Mouse (Mus musculus): ENCODE measurements around the gene Blvrb.
A peak's percentile ranks its signal among the peaks of the same experiment; 100 is the strongest.
"Not testable (repeated sequence)": the region's sequence is repeated elsewhere in the genome, so short reads cannot be mapped to it uniquely, and the experiment has no call there.

The Blvrb gene

DNA sequence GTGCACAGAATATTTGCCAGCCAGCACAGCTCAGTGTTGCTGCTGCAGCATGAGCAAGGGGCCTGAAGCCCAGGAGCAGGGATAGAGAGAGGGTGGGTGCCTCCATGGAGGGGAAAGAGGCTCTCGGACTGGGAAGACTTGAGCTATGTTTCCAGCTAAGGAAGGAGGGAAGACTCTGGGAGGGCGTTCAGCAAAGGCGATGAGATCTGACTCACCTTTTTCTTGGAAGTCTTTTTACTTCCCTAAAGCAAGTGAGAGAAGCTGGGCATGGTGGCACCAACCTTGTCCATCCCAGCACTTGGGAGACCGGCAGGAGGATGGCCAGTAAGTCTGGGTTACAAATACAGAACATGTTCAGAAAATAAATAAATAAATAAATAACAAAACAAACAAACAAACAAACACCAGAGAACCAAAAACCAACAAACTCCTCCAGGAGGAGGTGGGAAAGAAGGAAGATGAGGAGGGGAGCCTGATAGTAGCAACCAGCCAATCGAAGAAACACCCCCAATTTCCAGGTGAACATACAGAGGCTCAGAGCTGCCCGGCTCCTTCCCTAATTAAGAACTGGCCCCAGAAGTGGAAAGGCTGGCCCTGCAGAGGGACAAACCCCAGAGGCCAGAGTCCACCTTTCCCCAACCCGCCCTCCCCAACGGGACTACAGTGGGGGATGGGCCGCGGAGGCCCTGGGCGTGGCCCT, 33.3 kb downstream of the Blvrb start:
- DNase-seq (ENCODE audit: low read depth, low spot score) = no peak

DNA sequence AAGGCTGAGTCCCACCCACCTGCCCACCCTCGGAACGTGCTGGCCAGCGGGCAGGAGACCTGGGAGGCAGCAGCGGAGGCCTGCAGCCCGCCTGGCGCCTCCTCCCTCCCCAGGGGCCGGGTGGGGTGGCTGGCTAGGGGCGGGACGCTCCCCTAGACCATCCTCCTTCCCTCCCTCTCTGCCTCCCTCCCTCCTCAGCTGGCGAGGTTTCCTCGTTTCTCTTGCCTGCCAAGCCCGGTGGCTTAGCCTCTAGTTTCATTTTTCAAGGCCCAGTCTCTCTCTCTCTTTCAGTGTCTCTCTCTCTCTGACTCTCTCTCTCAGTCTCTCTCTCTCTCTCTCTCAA, 33.8 kb downstream of the Blvrb start:
- peak; percentile 81 for DNase-seq (ENCODE audit: low read depth, low spot score)

DNA sequence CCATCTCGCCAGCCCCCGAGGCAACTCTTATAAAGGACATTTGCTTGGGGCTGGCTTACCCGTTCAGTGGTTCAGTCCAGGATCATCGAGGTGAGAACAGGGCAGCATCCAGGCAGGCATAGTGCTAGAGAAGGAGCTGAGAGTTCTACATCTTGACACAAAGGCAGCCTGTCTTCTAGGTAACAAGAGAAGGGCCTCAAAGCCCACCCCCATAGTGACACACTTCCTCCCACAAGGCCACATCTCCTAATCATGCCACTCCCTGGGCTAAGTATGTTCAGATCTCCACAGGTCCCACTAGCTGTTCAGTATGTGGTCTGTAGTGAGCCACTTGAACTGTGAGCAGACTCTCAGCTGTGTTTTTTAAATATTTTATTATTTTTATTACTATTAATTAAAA, 36.1 kb downstream of the Blvrb start:
- no peak for DNase-seq (ENCODE audit: low read depth, low spot score)

DNA sequence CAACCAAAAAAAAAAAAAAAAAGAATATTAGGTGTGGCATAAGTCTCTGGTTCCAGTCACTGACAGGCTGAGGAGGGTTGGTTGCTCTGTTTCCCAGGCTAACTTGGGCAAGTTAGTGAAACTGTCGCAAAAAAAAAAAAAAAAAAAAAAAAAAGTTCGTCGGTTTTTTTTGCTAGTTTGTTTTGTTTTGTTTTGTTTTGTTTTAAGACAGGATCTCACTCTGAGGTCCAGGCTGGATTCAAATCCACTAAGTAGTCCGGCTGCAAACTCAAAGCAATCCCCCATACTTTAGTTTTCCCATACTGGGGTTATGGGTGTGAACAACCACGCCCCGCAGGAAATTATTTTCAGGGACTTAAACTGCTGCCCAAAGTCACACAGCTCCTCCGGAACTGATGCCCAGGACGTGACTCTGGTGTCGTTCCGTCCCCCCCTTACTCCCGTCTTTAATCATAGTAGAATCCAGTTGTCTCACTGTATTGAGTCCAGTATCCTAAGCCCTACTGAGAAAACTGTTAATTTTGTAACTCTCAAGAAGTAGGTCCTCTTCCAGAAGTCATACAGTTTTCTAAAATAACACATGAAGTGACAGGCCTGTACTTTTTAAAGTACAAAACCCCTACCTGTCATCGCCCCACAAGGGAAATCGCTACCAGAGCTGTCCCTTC, 38.5 kb downstream of the Blvrb start:
- no peak for DNase-seq (ENCODE audit: low read depth, low spot score)

GRCm38 (mm10) chr7:27486770-27487697, 39.3 kb downstream of the Blvrb start, which contains the start of gene Sertad1:
Gene Sertad1, plus strand, starts transcription at chr7:27486910.
- DNase-seq (ENCODE audit: low read depth, low spot score) = peak; percentile 99

DNA sequence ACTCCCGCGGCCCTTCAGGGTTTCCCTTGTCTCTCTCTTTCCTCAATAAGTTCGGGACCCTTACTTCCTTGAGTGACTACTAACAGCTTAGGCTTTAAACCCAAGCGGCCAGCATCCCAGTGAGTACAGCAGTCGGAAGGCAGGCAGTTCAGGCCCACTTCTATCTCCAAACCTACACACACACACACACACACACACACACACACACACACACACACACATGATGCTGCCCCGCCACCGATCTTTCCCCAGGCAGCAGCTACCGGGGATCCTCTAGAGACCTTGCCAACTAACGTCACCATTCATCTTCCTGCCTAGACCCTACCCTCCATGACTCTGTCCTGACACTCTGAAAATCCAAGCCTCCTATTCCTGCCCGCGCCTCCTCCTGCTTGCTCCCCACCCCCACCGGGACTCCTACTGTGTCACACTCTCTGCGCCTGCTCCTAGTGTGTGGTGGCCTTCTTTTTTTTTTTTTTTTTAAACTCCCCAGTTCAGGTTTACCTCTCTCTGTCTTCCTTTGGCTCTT, 40.0 kb downstream of the Blvrb start:
- DNase-seq (ENCODE audit: low read depth, low spot score) = no peak

- DNase-seq (ENCODE audit: low read depth, low spot score) = no peak
Measured at GRCm38 (mm10) chr7:27489270-27489869, 41.6 kb downstream of the Blvrb start.

- no peak for DNase-seq (ENCODE audit: low read depth, low spot score)
Measured at GRCm38 (mm10) chr7:27490227-27490542, 42.4 kb downstream of the Blvrb start.

DNA sequence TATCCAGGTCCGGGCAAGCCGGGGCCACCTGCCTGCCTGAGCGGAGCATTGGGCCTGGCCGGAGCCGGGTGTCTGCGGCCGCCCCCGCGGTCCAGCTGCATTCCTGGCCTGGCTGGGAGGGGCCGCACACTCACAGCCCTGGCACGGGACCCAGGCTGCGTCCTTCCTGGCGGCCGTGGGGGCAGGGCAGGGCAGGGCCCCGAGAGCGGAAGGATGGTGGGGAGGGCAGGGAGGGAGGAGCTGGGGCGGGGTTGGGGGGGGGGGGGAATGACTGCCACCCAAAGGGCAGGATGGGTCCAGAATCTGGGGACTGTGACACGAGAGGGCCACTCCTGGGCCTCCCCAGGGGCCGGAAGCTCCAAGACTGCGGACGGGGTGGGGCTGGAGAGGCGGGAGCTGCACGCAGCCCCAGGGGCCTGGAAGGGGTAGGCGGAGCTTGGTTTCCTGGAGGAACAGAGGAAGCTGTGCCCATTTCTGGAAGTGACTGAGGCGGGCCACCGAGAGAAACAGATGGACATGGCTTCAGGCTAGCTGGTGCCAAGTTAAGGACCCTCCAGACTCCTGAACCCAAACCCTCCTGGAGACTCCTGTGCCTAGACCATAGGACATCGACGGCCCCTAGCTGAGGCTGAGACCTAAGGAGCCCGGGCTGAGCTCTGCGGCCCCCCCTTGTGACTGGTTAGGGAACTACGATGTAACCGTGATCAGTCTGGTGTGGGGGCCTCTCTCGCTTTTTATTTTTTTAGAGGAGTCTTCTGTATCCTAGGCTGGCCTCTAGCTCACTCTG, 43.0 kb downstream of the Blvrb start:
- peak; percentile 65 for DNase-seq (ENCODE audit: low read depth, low spot score)

GRCm38 (mm10) chr7:27491856-27492255, 44.1 kb downstream of the Blvrb start:
- no peak for DNase-seq (ENCODE audit: low read depth, low spot score)

DNA sequence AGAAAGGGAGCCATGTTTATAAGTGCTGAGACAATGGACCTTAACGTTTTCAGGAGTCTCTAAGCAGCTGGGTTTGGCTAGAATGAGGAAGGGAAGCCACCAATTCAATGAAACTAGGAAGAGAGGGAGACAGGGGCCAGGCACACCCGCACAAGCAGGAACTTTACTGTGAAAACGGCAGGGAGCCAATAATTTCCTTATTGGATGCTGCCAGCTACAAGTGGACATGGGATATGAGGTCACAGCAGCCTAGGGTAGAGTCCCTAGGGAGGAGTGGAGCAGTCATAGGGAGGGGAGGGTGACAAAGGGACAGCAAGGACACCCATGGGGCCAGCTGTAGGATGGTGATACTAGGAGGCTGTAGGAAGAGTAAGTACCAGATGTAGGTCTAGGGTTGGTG, 45.2 kb downstream of the Blvrb start:
- DNase-seq (ENCODE audit: low read depth, low spot score) = no peak

DNA sequence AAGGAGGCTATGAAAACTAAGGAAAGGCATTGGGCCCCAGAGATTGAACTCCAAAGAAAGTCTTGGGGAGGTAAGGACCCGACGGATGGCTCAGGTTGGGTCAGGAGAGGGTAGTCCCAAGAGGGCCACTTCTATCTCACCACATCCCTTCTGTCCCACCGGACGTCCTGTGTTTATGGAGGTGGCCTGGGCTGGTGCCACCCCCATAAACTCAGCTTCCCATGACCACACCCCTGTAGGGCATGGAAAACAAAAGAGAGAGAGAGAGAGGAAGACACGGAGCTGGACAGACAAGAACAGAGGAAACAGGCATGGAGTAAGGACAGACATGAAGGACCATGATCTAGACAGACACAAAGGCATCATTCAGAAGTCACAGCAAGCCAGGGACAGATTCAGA, 45.7 kb downstream of the Blvrb start:
- DNase-seq (ENCODE audit: low read depth, low spot score) = no peak

DNA sequence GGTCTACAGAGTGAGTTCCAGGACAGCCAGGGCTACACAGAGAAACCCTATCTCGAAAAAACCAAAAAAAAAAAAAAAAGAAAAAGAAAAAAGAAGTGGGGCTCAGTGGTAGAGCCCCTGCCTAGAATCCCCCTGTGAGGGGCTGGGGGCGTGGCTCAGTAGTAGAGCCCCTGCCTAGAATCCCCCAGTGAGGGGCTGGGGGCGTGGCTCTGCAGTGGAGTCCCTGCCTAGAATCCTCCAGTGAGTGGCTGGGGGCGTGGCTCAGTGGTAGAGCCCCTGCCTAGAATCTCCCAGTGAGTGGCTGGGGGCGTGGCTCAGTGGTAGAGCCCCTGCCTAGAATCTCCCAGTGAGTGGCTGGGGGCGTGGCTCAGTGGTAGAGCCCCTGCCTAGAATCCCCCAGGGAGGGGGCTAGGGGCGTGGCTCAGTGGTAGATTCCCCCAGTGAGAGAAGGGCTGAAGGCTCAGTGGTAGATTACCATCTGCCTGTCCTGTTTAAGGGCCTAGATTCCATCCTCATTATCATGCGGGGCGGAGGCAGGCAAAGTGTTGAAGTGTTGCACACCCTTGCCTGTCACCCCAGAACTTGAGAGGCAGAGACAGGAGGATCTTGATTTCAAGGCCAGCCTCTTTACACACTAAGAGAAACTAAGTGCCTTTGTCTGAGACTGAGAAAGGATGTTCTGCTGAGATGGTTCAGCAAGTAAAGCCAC, 47.0 kb downstream of the Blvrb start:
- DNase-seq (ENCODE audit: low read depth, low spot score) = not testable (repeated sequence)

GRCm38 (mm10) chr7:27499036-27499435, 51.3 kb downstream of the Blvrb start, which contains the start of gene Prx:
Gene Prx, plus strand, starts transcription at chr7:27499324.
- DNase-seq (ENCODE audit: low read depth, low spot score) = no peak

GRCm38 (mm10) chr7:27501620-27502019, 53.8 kb downstream of the Blvrb start:
- DNase-seq (ENCODE audit: low read depth, low spot score) = no peak

DNA sequence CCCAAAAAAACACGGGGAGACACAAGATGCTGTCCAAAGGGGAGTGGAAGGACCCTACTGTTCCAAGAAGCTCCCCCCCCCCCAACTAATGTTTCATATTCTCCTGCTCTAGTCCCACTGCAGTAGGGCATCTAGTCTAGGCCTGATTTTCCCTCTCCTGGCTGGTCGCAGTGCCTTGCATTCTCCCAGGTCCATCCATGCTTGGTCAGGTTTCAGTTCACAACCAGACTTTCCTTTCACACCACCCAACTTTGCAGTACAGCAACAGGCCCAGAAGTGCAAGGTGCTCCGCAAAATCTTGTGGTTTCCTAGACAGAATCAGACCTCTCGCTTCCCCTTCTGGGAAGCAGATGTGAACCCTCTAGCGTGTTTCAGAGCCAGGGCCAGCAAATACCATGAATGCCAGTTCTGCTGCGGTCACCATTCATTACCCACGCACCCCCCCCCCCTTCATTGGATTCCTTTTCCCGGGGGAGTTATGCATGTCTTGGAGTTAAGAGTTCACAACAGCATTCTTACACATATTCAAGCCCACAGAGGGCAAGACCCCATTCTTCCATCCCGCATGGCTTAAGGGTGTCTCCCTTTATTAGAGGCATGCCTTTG, 59.1 kb downstream of the Blvrb start:
- DNase-seq (ENCODE audit: low read depth, low spot score) = no peak

DNA sequence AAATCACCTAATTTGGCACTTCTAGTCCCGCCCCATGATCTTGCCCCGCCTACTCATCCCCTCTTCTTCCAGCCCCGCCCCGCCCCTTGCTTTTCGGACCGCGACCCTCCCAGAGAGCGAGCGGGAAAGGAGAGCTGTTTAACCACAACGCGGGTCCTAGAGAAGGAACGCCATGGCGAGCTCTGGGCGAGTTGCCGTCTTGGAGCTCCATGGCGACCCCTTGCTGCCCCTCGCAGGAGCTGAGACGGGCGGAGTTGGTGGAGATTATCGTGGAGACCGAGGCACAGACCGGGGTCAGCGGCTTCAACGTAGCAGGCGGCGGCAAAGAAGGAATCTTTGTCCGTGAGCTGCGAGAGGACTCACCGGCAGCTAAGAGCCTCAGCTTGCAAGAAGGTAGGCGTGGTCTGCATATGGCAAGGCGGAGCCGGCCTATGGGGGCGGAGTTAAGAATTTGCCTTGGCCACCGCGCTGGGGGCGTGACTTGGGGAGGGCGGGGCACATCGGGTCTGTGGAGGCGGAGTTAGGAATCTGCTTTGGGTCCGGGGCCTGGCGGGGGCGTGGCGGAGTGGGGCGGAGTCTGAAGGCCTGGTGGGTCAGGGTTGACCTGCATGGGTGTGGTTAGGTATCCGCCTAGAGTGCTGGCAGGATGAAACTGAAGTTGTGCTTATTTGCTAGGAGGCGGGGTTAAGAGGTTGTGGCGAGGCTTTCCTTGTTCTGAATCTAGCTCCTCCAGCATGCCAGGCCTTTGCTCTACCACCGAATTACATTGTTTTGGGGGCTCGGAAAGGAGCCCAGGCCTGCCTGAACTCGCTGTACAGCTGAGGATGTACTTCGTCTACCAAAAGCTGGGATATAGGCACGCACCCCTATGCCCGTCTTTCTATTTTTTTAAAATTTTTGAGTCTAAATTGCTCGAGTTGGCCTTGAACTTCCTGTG, 60.2 kb downstream of the Blvrb start:
- DNase-seq (ENCODE audit: low read depth, low spot score) = peak; percentile 98

DNA sequence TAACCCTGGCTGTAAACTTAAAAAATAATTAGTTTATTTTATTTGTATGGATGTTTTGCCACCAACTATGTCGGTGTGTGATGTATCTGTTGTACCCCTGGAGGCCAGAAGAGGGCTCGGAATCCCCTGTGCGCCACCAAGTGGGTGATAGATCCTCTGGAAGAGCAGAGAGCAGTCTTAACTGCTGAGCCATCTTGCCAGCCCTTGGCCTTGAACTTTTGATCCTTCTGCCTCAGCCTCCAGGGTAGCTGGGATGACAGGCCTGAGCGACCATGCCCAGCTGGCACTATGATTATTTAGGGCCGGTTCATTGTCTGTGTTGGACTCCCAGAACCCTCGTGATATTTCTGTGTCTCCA, 60.8 kb downstream of the Blvrb start:
- peak; percentile 54 for DNase-seq (ENCODE audit: low read depth, low spot score)

DNA sequence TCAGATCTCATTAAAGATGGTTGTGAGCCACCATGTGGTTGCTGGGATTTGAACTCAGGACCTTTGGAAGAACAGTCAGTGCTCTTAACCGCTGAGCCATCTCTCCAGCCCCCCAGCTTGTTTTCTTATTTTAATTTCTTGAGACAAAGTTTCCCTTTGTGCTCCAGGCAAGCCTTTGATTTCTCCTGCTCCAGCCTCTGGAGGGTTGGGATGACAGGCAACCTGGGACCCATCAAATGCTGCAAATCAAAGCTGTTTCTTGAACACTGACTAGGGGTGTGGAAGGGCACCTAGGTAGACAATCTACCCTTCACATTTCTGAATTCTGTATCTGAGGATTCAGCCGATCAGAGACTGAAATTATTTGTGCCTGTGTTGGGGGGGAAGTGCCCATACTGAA, 63.0 kb downstream of the Blvrb start:
- no peak for DNase-seq (ENCODE audit: low read depth, low spot score)
